Mouse (Mus musculus) CD4-positive helper T cell, adult 2 months (primary cell): ENCODE results near the gene 1700012P22Rik.
A peak's percentile ranks its signal among the peaks of the same experiment; 100 is the strongest.

Experiments
- DNase-seq: peaks from one replicate; pipeline ENCODE4 v3.0.0-alpha.2; 2012; ENCODE audit warnings: low read depth, missing footprints, low spot score

Gene 1700012P22Rik

GRCm38 (mm10) chr4:144438672-144439071, at the start of gene 1700012P22Rik:
1700012P22Rik (minus strand) TSS chr4:144438772.
- DNase-seq: no peak

- DNase-seq: no peak
Observed at GRCm38 (mm10) chr4:144468091-144468490, 29.5 kb upstream of the 1700012P22Rik start.

- no peak for DNase-seq
Observed at GRCm38 (mm10) chr4:144465206-144465605, 26.6 kb upstream of the 1700012P22Rik start.

- no peak for DNase-seq
Observed at GRCm38 (mm10) chr4:144463656-144464055, 25.1 kb upstream of the 1700012P22Rik start, which contains the start of gene Aadacl3. Aadacl3 (minus strand) TSS chr4:144463756.

- no peak for DNase-seq
Observed at GRCm38 (mm10) chr4:144453217-144453616, 14.6 kb upstream of the 1700012P22Rik start, which contains the start of gene Gm9944. Gm9944 (minus strand) TSS chr4:144453317.

GRCm38 (mm10) chr4:144448546-144448945, 10.0 kb upstream of the 1700012P22Rik start:
- DNase-seq: no peak

- DNase-seq: no peak
Observed at GRCm38 (mm10) chr4:144441582-144441981, 3.0 kb upstream of the 1700012P22Rik start.

GRCm38 (mm10) chr4:144441095-144441494, 2.5 kb upstream of the 1700012P22Rik start:
- no peak for DNase-seq

- no peak for DNase-seq
Observed at GRCm38 (mm10) chr4:144433216-144433615, 5.4 kb downstream of the 1700012P22Rik start.

- DNase-seq: no peak
Observed at GRCm38 (mm10) chr4:144430723-144431122, 7.8 kb downstream of the 1700012P22Rik start.

GRCm38 (mm10) chr4:144428868-144429267, 9.7 kb downstream of the 1700012P22Rik start:
- DNase-seq: no peak

GRCm38 (mm10) chr4:144424590-144424989, 14.0 kb downstream of the 1700012P22Rik start:
- DNase-seq: no peak

GRCm38 (mm10) chr4:144420644-144421043, 17.9 kb downstream of the 1700012P22Rik start:
- DNase-seq: no peak

- DNase-seq: no peak
Observed at GRCm38 (mm10) chr4:144408290-144408689, 30.3 kb downstream of the 1700012P22Rik start, which contains the start of gene Pramef12. Pramef12 (minus strand) TSS chr4:144408464.

- no peak for DNase-seq
Observed at GRCm38 (mm10) chr4:144406261-144406660, 32.3 kb downstream of the 1700012P22Rik start.

- DNase-seq: peak; percentile 8
Observed at GRCm38 (mm10) chr4:144404456-144405086, 34.0 kb downstream of the 1700012P22Rik start.

GRCm38 (mm10) chr4:144402712-144403111, 35.9 kb downstream of the 1700012P22Rik start:
- DNase-seq: no peak

- no peak for DNase-seq
Observed at GRCm38 (mm10) chr4:144396316-144396715, 42.3 kb downstream of the 1700012P22Rik start.

GRCm38 (mm10) chr4:144377911-144378310, 60.7 kb downstream of the 1700012P22Rik start, which contains the start of gene Pramef20:
Pramef20 (minus strand) TSS chr4:144377933.
- no peak for DNase-seq
